Comparison of ENCODE assay signal across 8 mouse cellular contexts in genomic region chr8:107292928-107293601, GRCm38 (mm10). TPM values are rescaled to one million over a fixed set of nuclear protein-coding genes. Genes with fewer than 3 reads are reported as not detected.
DNase-seq lines count a peak whose midpoint lies in the region; ATAC-seq lines count a peak whose summit lies in the region.

Nfat5 (plus strand) TSS chr8:107293470.

- no peaks in the 10 kb centered on the region for H3K9me3 ChIP-seq in megakaryocyte, embryonic 14.5 days

- H3K36me3 ChIP-seq in megakaryocyte, embryonic 14.5 days (replicated peaks; ENCODE audit: low read length), result peaks cover 10% of the 10 kb centered on the region

- peak within 1 kb of the TSS; percentile 99 for H3K4me3 ChIP-seq in megakaryocyte, embryonic 14.5 days (replicated peaks)

- H3K4me1 ChIP-seq in megakaryocyte, embryonic 14.5 days, result peaks cover 26% of the 10 kb centered on the region; the same call in 1 of the 2 replicates

- H3K27me3 ChIP-seq in megakaryocyte, embryonic 14.5 days (replicated peaks), result no peaks in the 10 kb centered on the region

- peak; percentile 90 for ATAC-seq in common myeloid progenitor, adult 5-6 weeks (replicated peaks; ENCODE audit: low read depth, poor library complexity, severe bottlenecking)

- peak; percentile 97 for DNase-seq in ZHBTc4 (ENCODE audit: low read depth, low spot score)
- DNase-seq in gastrocnemius, adult 8-10 months (ENCODE audit: low spot score in 2 of 2), result peak; percentile 96 to 98
- peak; percentile 56 for DNase-seq in hindlimb bud, embryonic 11.5 days (ENCODE audit: extremely low spot score, low read depth, low spot score)
- DNase-seq in left cerebral cortex, adult 8-10 months (ENCODE audit: low spot score in 2 of 2), result peak; percentile 90 to 99
- DNase-seq in right cerebral cortex, postnatal 10 days (ENCODE audit: low spot score in 2 of 2), result peak; percentile 94 to 95
- peak; percentile 99 for DNase-seq in urinary bladder, postnatal 25 days (ENCODE audit: low spot score)

RNA-seq across cellular contexts. Expression of gene Nfat5, which starts in this region (rescaled TPM):
- 16.0 and 35.4 TPM in 2 replicates for total RNA-seq in common myeloid progenitor, adult 5-6 weeks (2017)
- 10 to 100 TPM; 16.2 to 19.2 (median 17.0) TPM for total RNA-seq in gastrocnemius, adult 8-10 months (2022)
- total RNA-seq in left cerebral cortex, adult 8-10 months (2022), result 10 to 100 TPM; 46.1 to 69.6 (median 60.0) TPM
- polyA plus RNA-seq in megakaryocyte, embryonic 14.5 days (2012; ENCODE audit: insufficient read depth, low replicate concordance), result 0.41 and 0.71 TPM in 2 replicates

Comparison
In these comparisons a context has a peak if more than half of its experiments do, and no peak if none do; other contexts are left out.
1. Peak in every context shown above with its lines: DNase-seq, ATAC-seq and H3K4me3 ChIP-seq.